Mouse (Mus musculus): ENCODE results near the gene Kalrn. TPM values are rescaled to one million over a fixed set of nuclear protein-coding genes. Genes with fewer than 3 reads are reported as not detected.

The Kalrn gene
- polyA plus RNA-seq, 1 experiment from 2014 or later: 44.6 TPM

GRCm38 (mm10) chr16:34343161-34343560 is 230.2 kb downstream of the Kalrn start:
- Histone ChIP-seq H3K27me3 (ENCODE audit: control insufficient read depth, insufficient read depth, low read length) (no peaks in the 10 kb centered on the region), H3K4me1 (ENCODE audit: control insufficient read depth, insufficient read depth, low read length) (peaks cover 9% of the 10 kb centered on the region), H3K27ac (replicated peaks; ENCODE audit: low read depth, low read length) (no peak overlapping the region), H3K9ac (replicated peaks; ENCODE audit: low read length) (no peak overlapping the region), H3K4me2 (ENCODE audit: low read length) (no peak overlapping the region), H3K9me3 (ENCODE audit: control insufficient read depth, low read length) (no peaks in the 10 kb centered on the region), H3K4me3 (replicated peaks; ENCODE audit: low read depth, low read length) (no peak overlapping the region), H3K36me3 (ENCODE audit: control insufficient read depth, insufficient read depth, low read length) (no peaks in the 10 kb centered on the region)
- WGBS: 87% methylated on average over 4 of the region's 4 CpGs
- DNase-seq (no peak), ATAC-seq (ENCODE audit: low FRiP score, low TSS enrichment) (no peak)

DNA sequence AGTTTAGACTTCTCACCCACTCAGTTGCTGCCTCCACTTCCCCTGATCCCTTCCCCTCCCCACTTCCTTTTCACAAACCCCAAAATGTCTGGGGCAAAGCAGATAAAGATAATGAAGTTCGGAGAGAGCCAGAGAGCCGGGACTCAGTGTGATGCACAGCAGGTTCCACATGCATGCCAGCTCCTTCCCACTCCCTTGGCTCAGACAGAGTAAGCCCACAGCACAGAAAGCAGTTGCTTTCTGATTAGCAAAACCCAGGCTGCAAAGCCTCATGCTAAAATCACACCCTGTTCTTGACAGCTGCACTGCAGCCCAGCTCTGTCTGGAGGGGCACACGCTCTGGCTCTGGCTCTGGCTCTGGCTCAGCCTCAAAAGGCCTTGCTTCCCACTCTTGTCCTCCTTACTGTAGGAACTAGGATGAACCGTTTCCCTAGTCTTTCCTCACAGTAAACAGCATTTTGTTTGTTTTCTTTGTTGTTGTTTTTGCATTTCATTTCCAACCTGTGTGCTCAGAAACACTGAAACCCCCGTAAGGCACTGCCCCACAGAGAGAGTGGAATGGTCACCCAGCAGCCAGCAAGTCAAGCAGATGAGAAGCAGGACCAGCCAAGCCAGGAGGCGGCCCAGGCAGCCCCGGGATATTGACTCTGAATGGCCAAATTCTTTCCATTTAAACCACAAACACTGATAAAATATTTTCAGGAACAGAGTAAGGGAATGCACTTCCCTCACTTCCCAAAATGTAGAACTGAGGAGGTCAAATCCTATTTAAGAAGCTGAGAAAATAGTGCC is 230.8 kb downstream of the Kalrn start:
- Histone ChIP-seq H3K27ac (replicated peaks; ENCODE audit: low read depth, low read length) (no peak overlapping the region), H3K27me3 (ENCODE audit: control insufficient read depth, insufficient read depth, low read length) (no peaks in the 10 kb centered on the region), H3K9ac (replicated peaks; ENCODE audit: low read length) (no peak overlapping the region), H3K4me3 (replicated peaks; ENCODE audit: low read depth, low read length) (no peak overlapping the region), H3K36me3 (ENCODE audit: control insufficient read depth, insufficient read depth, low read length) (no peaks in the 10 kb centered on the region), H3K4me2 (ENCODE audit: low read length) (no peak overlapping the region), H3K9me3 (ENCODE audit: control insufficient read depth, low read length) (no peaks in the 10 kb centered on the region), H3K4me1 (ENCODE audit: control insufficient read depth, insufficient read depth, low read length) (peaks cover 11% of the 10 kb centered on the region)
- WGBS: 74% methylated on average over 7 of the region's 7 CpGs
- ATAC-seq (ENCODE audit: low FRiP score, low TSS enrichment): no peak
- DNase-seq: peak; percentile 40

DNA sequence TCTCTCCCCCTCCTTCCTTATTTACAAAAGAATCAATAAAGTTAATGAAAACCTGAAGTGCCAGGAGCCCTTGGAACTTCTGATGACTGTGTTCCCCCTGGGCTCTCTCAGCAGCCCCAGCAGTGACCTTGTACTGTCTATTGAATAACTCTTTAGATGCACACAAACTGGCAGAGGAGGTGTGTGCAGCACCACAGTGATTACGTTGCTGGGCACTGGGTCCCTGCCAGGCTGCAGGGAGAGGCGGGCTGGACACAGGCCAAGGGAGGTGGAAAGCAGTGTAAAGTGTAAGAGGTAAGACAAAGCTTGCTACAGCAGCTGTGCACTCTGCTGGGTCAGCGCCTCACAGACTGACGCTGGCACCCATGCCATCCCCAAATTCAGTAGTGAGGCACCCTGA is 238.4 kb downstream of the Kalrn start:
- Histone ChIP-seq H3K4me3 (replicated peaks; ENCODE audit: low read depth, low read length) (no peak overlapping the region), H3K9ac (replicated peaks; ENCODE audit: low read length) (no peak overlapping the region), H3K9me3 (ENCODE audit: control insufficient read depth, low read length) (no peaks in the 10 kb centered on the region), H3K36me3 (ENCODE audit: control insufficient read depth, insufficient read depth, low read length) (peaks cover 9% of the 10 kb centered on the region), H3K27ac (replicated peaks; ENCODE audit: low read depth, low read length) (no peak overlapping the region), H3K4me1 (ENCODE audit: control insufficient read depth, insufficient read depth, low read length) (peaks cover 26% of the 10 kb centered on the region), H3K4me2 (ENCODE audit: low read length) (no peak overlapping the region), H3K27me3 (ENCODE audit: control insufficient read depth, insufficient read depth, low read length) (no peaks in the 10 kb centered on the region)
- 61% methylated on average over 4 of the region's 4 CpGs for WGBS
- DNase-seq (peak; percentile 60), ATAC-seq (ENCODE audit: low FRiP score, low TSS enrichment) (no peak)

- peaks cover 19% of the 10 kb centered on the region for H3K4me1 ChIP-seq (ENCODE audit: control insufficient read depth, insufficient read depth, low read length)
- ATAC-seq (ENCODE audit: low FRiP score, low TSS enrichment) (no peak), DNase-seq (no peak)
- no peak overlapping the region for H3K4me3 ChIP-seq (replicated peaks; ENCODE audit: low read depth, low read length)
- H3K36me3 ChIP-seq (ENCODE audit: control insufficient read depth, insufficient read depth, low read length): peaks cover 9% of the 10 kb centered on the region
- H3K27me3 ChIP-seq (ENCODE audit: control insufficient read depth, insufficient read depth, low read length): no peaks in the 10 kb centered on the region
- no peak overlapping the region for H3K27ac ChIP-seq (replicated peaks; ENCODE audit: low read depth, low read length)
- no peak overlapping the region for H3K9ac ChIP-seq (replicated peaks; ENCODE audit: low read length)
- no peaks in the 10 kb centered on the region for H3K9me3 ChIP-seq (ENCODE audit: control insufficient read depth, low read length)
- H3K4me2 ChIP-seq (ENCODE audit: low read length): no peak overlapping the region
- WGBS: 19% methylated on average over 5 of the region's 5 CpGs
Measured at GRCm38 (mm10) chr16:34331630-34332029, 241.7 kb downstream of the Kalrn start.

GRCm38 (mm10) chr16:34329876-34330275 is 243.5 kb downstream of the Kalrn start:
- Histone ChIP-seq H3K4me3 (replicated peaks; ENCODE audit: low read depth, low read length) (no peak overlapping the region), H3K4me2 (ENCODE audit: low read length) (peak overlapping the region; percentile 6; the same call in 1 of the 2 replicates), H3K36me3 (ENCODE audit: control insufficient read depth, insufficient read depth, low read length) (peaks cover 9% of the 10 kb centered on the region), H3K27me3 (ENCODE audit: control insufficient read depth, insufficient read depth, low read length) (no peaks in the 10 kb centered on the region), H3K27ac (replicated peaks; ENCODE audit: low read depth, low read length) (peak overlapping the region; percentile 56), H3K9ac (replicated peaks; ENCODE audit: low read length) (no peak overlapping the region), H3K9me3 (ENCODE audit: control insufficient read depth, low read length) (no peaks in the 10 kb centered on the region), H3K4me1 (ENCODE audit: control insufficient read depth, insufficient read depth, low read length) (peaks cover 17% of the 10 kb centered on the region)
- 43% methylated on average over 9 of the region's 9 CpGs for WGBS
- ATAC-seq (ENCODE audit: low FRiP score, low TSS enrichment) (peak; percentile 17; the same call in 1 of the 2 replicates), DNase-seq (peak; percentile 64)

DNA sequence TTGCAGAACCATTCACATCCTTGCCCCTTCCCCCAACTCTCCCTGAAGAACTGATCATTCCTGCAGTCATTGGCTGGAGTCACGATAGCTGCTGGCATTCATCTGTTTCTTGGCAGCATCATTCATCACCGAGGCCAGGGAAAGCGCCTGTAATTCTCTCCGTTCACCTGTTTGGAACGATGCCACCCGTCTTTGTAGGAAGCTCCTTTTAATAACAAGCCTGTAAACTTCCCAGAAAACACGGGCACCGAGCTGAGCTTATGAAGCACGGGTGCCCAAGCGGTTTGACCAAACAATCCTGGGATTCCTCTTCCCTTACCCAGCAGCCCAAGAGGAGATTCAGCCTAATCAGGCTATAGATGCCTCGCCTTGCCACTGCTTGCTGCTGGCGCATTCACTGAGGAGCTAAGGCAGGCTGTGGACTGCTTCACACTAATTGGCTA is 243.9 kb downstream of the Kalrn start:
- ATAC-seq (ENCODE audit: low FRiP score, low TSS enrichment) (peak; percentile 63; the same call in 1 of the 2 replicates), DNase-seq (peak; percentile 73)
- Histone ChIP-seq H3K4me3 (replicated peaks; ENCODE audit: low read depth, low read length) (no peak overlapping the region), H3K27me3 (ENCODE audit: control insufficient read depth, insufficient read depth, low read length) (no peaks in the 10 kb centered on the region), H3K9ac (replicated peaks; ENCODE audit: low read length) (no peak overlapping the region), H3K4me2 (ENCODE audit: low read length) (peak overlapping the region; percentile 6; the same call in 1 of the 2 replicates), H3K9me3 (ENCODE audit: control insufficient read depth, low read length) (no peaks in the 10 kb centered on the region), H3K36me3 (ENCODE audit: control insufficient read depth, insufficient read depth, low read length) (peaks cover 9% of the 10 kb centered on the region), H3K4me1 (ENCODE audit: control insufficient read depth, insufficient read depth, low read length) (peaks cover 15% of the 10 kb centered on the region; the same call in 1 of the 2 replicates), H3K27ac (replicated peaks; ENCODE audit: low read depth, low read length) (peak overlapping the region; percentile 56)
- 54% methylated on average over 12 of the region's 12 CpGs for WGBS

DNA sequence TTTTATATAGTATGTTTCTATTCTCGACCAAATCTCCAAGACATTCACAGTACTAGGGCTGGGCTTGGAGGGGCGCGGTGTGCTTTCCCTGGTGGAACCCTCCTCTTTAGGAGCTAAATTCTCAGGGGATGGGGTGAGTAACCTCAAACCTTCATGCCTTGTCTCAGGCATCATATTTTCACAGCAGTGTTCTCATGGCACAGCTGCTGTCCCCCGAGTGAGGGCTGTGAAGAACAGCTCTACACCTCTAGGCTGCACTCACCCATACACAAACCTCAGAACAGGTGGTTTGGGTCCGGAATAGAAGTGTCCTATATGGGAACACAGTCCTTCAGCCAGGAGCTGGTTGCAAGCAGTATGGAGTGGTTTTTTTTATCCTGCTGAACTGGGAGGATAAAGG is 245.4 kb downstream of the Kalrn start:
- H3K9me3 ChIP-seq (ENCODE audit: control insufficient read depth, low read length): no peaks in the 10 kb centered on the region
- peaks cover 9% of the 10 kb centered on the region for H3K36me3 ChIP-seq (ENCODE audit: control insufficient read depth, insufficient read depth, low read length)
- H3K4me2 ChIP-seq (ENCODE audit: low read length): no peak overlapping the region
- 86% methylated on average over 5 of the region's 5 CpGs for WGBS
- H3K4me1 ChIP-seq (ENCODE audit: control insufficient read depth, insufficient read depth, low read length): peaks cover 18% of the 10 kb centered on the region; the same call in 1 of the 2 replicates
- no peak overlapping the region for H3K27ac ChIP-seq (replicated peaks; ENCODE audit: low read depth, low read length)
- no peak for ATAC-seq (ENCODE audit: low FRiP score, low TSS enrichment)
- H3K4me3 ChIP-seq (replicated peaks; ENCODE audit: low read depth, low read length): no peak overlapping the region
- H3K27me3 ChIP-seq (ENCODE audit: control insufficient read depth, insufficient read depth, low read length): no peaks in the 10 kb centered on the region
- DNase-seq: no peak
- H3K9ac ChIP-seq (replicated peaks; ENCODE audit: low read length): no peak overlapping the region

DNA sequence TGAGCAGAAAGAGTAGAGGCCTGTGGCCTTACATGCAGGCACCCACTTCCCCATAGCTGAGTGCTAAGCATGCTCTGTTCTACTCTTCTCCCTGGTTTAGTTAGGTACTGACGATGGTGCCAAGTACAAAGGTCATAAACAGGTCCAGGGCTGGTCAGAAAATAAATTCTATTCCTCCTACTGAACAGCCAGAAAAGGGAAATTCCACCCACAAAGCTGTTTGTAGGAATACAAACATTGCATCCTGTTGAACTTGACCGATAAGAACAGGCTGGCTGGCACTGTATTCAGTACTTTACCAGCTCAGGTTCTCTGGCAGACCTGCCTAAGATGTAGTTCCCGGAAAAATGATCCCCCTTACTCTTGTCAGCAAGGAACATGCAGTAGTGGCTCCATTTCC is 247.5 kb downstream of the Kalrn start:
- Histone ChIP-seq H3K4me2 (ENCODE audit: low read length) (no peak overlapping the region), H3K4me1 (ENCODE audit: control insufficient read depth, insufficient read depth, low read length) (peaks cover 18% of the 10 kb centered on the region; the same call in 1 of the 2 replicates), H3K27me3 (ENCODE audit: control insufficient read depth, insufficient read depth, low read length) (no peaks in the 10 kb centered on the region), H3K9ac (replicated peaks; ENCODE audit: low read length) (no peak overlapping the region), H3K4me3 (replicated peaks; ENCODE audit: low read depth, low read length) (no peak overlapping the region), H3K9me3 (ENCODE audit: control insufficient read depth, low read length) (no peaks in the 10 kb centered on the region), H3K27ac (replicated peaks; ENCODE audit: low read depth, low read length) (no peak overlapping the region), H3K36me3 (ENCODE audit: control insufficient read depth, insufficient read depth, low read length) (no peaks in the 10 kb centered on the region)
- no peak for DNase-seq
- ATAC-seq (ENCODE audit: low FRiP score, low TSS enrichment): no peak
- WGBS: 94% methylated on average over 3 of the region's 3 CpGs

GRCm38 (mm10) chr16:34325161-34325560 is 248.2 kb downstream of the Kalrn start:
- DNase-seq (no peak), ATAC-seq (ENCODE audit: low FRiP score, low TSS enrichment) (no peak)
- H3K9me3 ChIP-seq (ENCODE audit: control insufficient read depth, low read length): no peaks in the 10 kb centered on the region
- 95% methylated on average over 4 of the region's 4 CpGs for WGBS
- H3K4me1 ChIP-seq (ENCODE audit: control insufficient read depth, insufficient read depth, low read length): peaks cover 11% of the 10 kb centered on the region; the same call in 1 of the 2 replicates
- H3K27me3 ChIP-seq (ENCODE audit: control insufficient read depth, insufficient read depth, low read length): no peaks in the 10 kb centered on the region
- H3K4me2 ChIP-seq (ENCODE audit: low read length): no peak overlapping the region
- no peak overlapping the region for H3K4me3 ChIP-seq (replicated peaks; ENCODE audit: low read depth, low read length)
- H3K9ac ChIP-seq (replicated peaks; ENCODE audit: low read length): no peak overlapping the region
- no peaks in the 10 kb centered on the region for H3K36me3 ChIP-seq (ENCODE audit: control insufficient read depth, insufficient read depth, low read length)
- no peak overlapping the region for H3K27ac ChIP-seq (replicated peaks; ENCODE audit: low read depth, low read length)
